Mouse (Mus musculus) liver, embryonic 14.5 days (tissue): Measurements from ENCODE around the gene Card11. TPM values are rescaled to one million over a fixed set of nuclear protein-coding genes. Genes with fewer than 3 reads are reported as not detected.

ENCODE experiments used
- ATAC-seq: fragments of 200-750 bp; cut with Nextera tagmentation; 2 replicates; pipeline ENCODE4 v1.8.0; 2017; ENCODE audit warnings: moderate number of reproducible peaks, mild to moderate bottlenecking, moderate library complexity; ENCODE audit not compliant: insufficient read depth
- DNase-seq, 3 experiments: peaks; one replicate each; pipeline ENCODE4 v3.0.0-alpha.2; 2012 to 2013; ENCODE audit warnings: low read depth in 3 of 3, low spot score in 3 of 3
- H3K27ac ChIP-seq: fragments of 300-500 bp; sonication (generic); 2 replicates; pipeline ENCODE4 v1.5.1; 2014; ENCODE audit warnings: moderate library complexity, mild to moderate bottlenecking, control low read depth, inconsistent platforms
- H3K27me3 ChIP-seq: fragments of 300-500 bp; sonication (generic); 2 replicates; pipeline ENCODE4 v1.6.1; 2014; ENCODE audit warnings: mild to moderate bottlenecking, low read length, moderate library complexity; ENCODE audit not compliant: control insufficient read depth, insufficient read depth
- H3K36me3 ChIP-seq: fragments of 300-500 bp; sonication (generic); replicated peaks from 2 replicates; pipeline ENCODE4 v1.6.1; 2014; ENCODE audit warnings: low read depth; ENCODE audit not compliant: control insufficient read depth, insufficient read depth
- H3K4me1 ChIP-seq, 2 experiments: fragments of 200-500 bp in 1 of 2; fragments of 300-500 bp in 1 of 2; sonication (generic) in 1 of 2; replicated peaks; 2 replicates each; pipeline ENCODE4 v1.6.1; 2012 to 2014; ENCODE audit warnings: antibody characterized with exemption in 1 of 2, inconsistent platforms in 1 of 2, low read length in 1 of 2; ENCODE audit not compliant: control insufficient read depth in 2 of 2, insufficient read depth in 2 of 2
- H3K4me2 ChIP-seq: fragments of 300-500 bp; sonication (generic); 2 replicates; pipeline ENCODE4 v1.6.1; 2014; ENCODE audit warnings: low read depth, mild to moderate bottlenecking, control low read depth, moderate library complexity
- H3K4me3 ChIP-seq, 2 experiments: fragments of 200-500 bp in 1 of 2; fragments of 300-500 bp in 1 of 2; sonication (generic) in 1 of 2; 2 replicates each; pipeline ENCODE4 v1.5.1; 2012 to 2014; ENCODE audit warnings: low read depth in 2 of 2, low read length in 2 of 2, mild to moderate bottlenecking in 2 of 2, control low read depth in 1 of 2, inconsistent platforms in 1 of 2, moderate library complexity in 1 of 2; ENCODE audit not compliant: insufficient read depth in 1 of 2
- H3K9ac ChIP-seq: fragments of 300-500 bp; sonication (generic); replicated peaks from 2 replicates; pipeline ENCODE4 v1.6.1; 2014; ENCODE audit warnings: mild to moderate bottlenecking, control low read depth, moderate library complexity
- H3K9me3 ChIP-seq: fragments of 300-500 bp; sonication (generic); 2 replicates; pipeline ENCODE4 v1.6.1; 2016; ENCODE audit warnings: low read length, mixed read lengths; ENCODE audit not compliant: control insufficient read depth
- CTCF ChIP-seq: IDR thresholded peaks from 2 replicates; pipeline ENCODE4 v1.5.1; 2016; ENCODE audit warnings: antibody characterized with exemption, low read depth, control low read depth
- EP300 ChIP-seq: IDR thresholded peaks from 2 replicates; pipeline ENCODE4 v1.6.1; 2016; ENCODE audit warnings: antibody characterized with exemption, low read depth
- WGBS: fragments of 180-500 bp; shearing (Covaris S2); extraction: QIAGEN DNeasy Blood & Tissue Kit; methylation state at CpG from one replicate; pipeline ENCODE4 v1.1.7; 2014; ENCODE audit not compliant: insufficient replicate concordance; 5-methylcytosine and 5-hydroxymethylcytosine counted together
- polyA plus RNA-seq, 2 experiments: library from polyadenylated mRNA; depleted of rRNA in 1 of 2; stranded (reverse) in 1 of 2; unstranded in 1 of 2; fragments of >200 nt; fragmentation: Nextera tagmentation in 1 of 2; extraction: Ambion mirVana in 1 of 2; gene quantifications; 2 replicates each; pipeline versions ENCODE4 v1.2.1 to v1.2.3; 2012 to 2014

Gene Card11
- polyA plus RNA-seq, 2 experiments: 0.26 TPM; not detected in 1

DNA sequence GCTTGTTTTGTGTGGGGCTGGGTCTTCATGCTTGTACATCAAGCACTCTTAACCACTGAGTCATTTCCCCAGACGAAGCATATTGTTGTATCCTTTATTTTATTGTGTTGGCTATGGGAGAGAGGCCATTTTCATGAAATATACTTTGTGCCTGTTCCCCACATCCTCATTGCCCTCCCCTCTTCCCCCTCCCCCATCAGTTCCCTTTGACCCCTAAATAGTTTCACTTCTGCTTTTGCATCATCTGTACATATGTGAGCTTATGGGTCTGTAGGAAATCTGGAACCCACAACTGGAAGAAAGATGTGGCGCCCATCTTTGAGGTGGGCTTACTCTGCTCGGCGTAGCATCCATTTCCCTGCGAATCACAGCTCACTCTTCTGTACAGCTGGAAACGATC is 13.8 kb upstream of the Card11 start:
- Histone ChIP-seq H3K36me3 (no peaks in the 10 kb centered on the region), H3K9ac (no peak overlapping the region), H3K4me1 (no peaks in the 10 kb centered on the region), H3K27ac (no peak overlapping the region), H3K4me2 (no peak overlapping the region), H3K9me3 (no peaks in the 10 kb centered on the region), H3K4me3 (no peak overlapping the region), H3K27me3 (no peaks in the 10 kb centered on the region)
- whole genome bisulfite sequencing: 60% methylated on average over 6 of the region's 6 CpGs
- no peak for TF ChIP-seq CTCF
- TF ChIP-seq EP300: no peak
- no peak for DNase-seq
- ATAC-seq: no peak

DNA sequence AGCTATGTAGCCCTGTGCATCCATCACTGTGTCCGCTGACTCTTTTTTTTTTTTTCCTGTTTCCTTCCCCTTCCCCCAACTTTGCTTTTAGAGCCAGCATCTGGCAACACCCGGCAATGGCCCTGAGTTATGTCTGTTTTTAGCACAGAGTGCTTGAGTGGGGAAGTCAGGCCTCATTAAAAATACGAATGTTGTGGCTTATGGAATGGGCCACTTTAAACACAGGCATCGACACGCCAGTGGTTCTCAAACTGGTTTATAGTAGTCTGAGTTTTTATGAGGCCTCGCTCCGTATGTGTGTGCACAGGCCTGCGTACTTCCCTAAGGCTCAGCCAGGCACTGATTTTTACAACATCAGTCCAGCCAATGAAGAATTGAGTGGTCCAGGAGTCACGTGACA is 13.1 kb upstream of the Card11 start:
- Histone ChIP-seq H3K27ac (no peak overlapping the region), H3K4me3 (no peak overlapping the region), H3K4me1 (no peaks in the 10 kb centered on the region), H3K27me3 (no peaks in the 10 kb centered on the region), H3K9me3 (no peaks in the 10 kb centered on the region), H3K9ac (no peak overlapping the region), H3K36me3 (no peaks in the 10 kb centered on the region), H3K4me2 (no peak overlapping the region)
- TF ChIP-seq EP300 (no peak), CTCF (no peak)
- WGBS: 46% methylated on average over 9 of the region's 9 CpGs
- DNase-seq (no peak), ATAC-seq (no peak)

DNA sequence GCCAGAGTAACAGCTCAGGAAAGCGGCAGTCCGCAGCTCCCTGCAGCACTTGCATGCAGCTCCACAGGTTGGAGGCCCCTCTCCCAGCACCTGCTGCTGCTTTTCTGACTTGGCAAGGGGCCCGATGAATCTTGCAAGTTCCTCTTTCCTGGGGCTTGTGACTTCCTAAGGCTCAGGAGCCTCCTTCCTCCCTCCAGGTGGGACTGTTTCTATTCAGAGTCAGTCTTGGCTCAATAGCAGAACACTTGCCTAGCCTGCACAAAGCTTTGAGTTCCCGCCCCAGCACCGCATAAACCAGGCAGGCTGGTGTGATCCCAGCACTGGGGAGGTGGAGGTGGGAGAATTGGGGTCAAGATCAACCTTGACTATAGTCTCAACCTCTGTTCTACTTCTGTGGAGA is 5.1 kb upstream of the Card11 start:
- no peaks in the 10 kb centered on the region for H3K27me3 ChIP-seq
- no peak overlapping the region for H3K27ac ChIP-seq
- H3K36me3 ChIP-seq: no peaks in the 10 kb centered on the region
- TF ChIP-seq CTCF (no peak), EP300 (no peak)
- no peak overlapping the region for H3K4me3 ChIP-seq
- H3K4me1 ChIP-seq: no peaks in the 10 kb centered on the region
- 37% methylated on average over 5 of the region's 5 CpGs for WGBS
- no peak overlapping the region for H3K9ac ChIP-seq
- DNase-seq (no peak), ATAC-seq (no peak)
- no peak overlapping the region for H3K4me2 ChIP-seq
- H3K9me3 ChIP-seq: no peaks in the 10 kb centered on the region

DNA sequence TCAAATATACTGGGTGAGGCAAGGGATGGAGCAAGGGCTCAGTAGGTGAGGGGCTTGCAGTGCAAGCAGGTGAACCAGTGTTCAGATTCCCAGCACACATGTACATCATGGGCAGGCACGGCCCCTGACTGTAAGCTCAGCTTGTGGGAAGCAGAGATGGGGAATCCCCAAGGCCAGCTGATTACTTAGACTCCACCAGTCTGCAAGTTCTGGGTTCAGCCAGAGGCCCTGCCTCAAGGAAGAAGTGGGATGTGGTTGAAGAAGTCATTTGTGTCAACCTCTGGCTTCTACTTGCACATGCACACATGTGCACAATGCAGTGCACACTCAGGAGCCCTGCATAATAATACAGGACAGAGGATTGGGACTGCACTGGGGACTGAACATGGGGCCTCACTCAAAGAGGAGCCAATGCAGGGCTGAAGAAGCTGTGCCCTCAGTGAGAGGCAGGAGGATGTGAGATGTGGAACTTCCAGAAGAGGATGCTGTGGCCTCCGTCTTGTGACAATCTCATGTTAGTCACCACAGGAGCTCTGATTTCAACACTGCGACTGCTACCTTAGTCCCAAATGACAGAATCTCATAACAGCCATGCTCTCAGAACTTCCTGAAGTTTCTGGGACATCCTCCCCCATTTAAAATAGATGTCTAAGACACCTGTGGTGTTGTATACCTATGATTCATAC is 3.8 kb upstream of the Card11 start:
- no peak for DNase-seq
- Histone ChIP-seq H3K9ac (no peak overlapping the region), H3K27ac (no peak overlapping the region), H3K4me3 (no peak overlapping the region), H3K4me2 (no peak overlapping the region), H3K4me1 (no peaks in the 10 kb centered on the region), H3K36me3 (no peaks in the 10 kb centered on the region), H3K27me3 (no peaks in the 10 kb centered on the region), H3K9me3 (no peaks in the 10 kb centered on the region)
- WGBS: 46% methylated on average over 3 of the region's 3 CpGs
- no peak for TF ChIP-seq CTCF
- no peak for TF ChIP-seq EP300
- ATAC-seq: no peak

DNA sequence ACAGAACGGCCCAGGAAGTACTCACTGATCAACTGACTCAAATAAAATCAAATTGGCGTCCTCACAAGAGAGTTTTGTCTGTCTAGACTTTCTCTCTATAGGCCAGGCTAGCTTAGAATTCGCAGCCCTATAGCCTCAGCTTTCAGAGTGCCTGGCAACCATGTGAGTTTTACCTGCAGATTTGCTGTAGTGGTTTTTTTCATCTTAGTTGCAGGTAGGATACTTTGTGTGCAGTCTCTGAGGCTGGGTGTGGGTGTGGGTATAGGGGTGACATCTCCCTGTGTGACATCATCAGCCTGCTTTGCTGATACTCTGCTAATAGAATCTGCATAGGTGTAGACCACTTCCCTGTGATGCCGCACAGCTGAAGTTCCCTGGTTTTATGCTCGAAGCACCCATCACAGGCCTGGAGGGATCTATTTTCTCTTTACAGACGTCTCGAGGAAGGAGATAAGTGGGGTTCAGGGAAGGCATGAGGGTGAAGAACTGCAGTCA is 1.2 kb downstream of the Card11 start:
- TF ChIP-seq EP300: no peak
- Histone ChIP-seq H3K4me1 (no peaks in the 10 kb centered on the region), H3K27ac (no peak overlapping the region), H3K4me3 (no peak overlapping the region), H3K9ac (no peak overlapping the region), H3K4me2 (no peak overlapping the region), H3K9me3 (no peaks in the 10 kb centered on the region), H3K36me3 (no peaks in the 10 kb centered on the region), H3K27me3 (no peaks in the 10 kb centered on the region)
- WGBS: 56% methylated on average over 7 of the region's 7 CpGs
- no peak for DNase-seq
- ATAC-seq: no peak
